Mouse (Mus musculus) heart, postnatal 14 days (tissue): ENCODE results near the gene Foxo1. TPM values are rescaled to one million over a fixed set of nuclear protein-coding genes. Genes with fewer than 3 reads are reported as not detected.

ENCODE experiments used
- DNase-seq, 2 experiments: peaks; one replicate each; pipeline ENCODE4 v3.0.0; 2021 to 2022
- intact Hi-C: fragments of 180-260 bp; cut with DNase I; formaldehyde crosslinking; loops from one replicate; pipeline ENCODE4 v1.15.1; 2025
- total RNA-seq, 2 experiments: library from RNA; stranded (reverse); gene quantifications; 2 replicates each; pipeline ENCODE4 v1.2.3; 2021

Foxo1 gene
- total RNA-seq, 2 experiments from 2014 or later, result 13.6 to 15.7 TPM

DNA sequence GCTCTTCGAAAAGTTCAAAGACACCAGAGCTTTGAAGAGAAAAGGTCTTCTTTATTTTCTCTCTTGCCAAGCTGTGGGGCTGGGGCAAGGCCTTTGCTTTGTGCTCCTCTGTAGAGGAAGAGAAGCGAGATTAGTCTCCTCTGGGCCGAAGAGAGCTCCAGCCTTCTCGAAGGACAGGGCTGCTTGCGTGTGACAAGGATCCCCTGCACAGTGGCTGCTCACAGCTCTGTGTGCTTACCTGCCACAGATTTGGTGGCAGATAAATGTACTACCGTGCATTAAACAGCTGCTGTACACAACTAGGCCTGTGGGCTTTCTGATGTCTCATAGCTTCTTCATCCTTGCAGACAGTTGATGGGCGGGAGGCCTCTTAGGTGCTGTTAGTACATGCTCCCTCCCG, 129.8 kb downstream of the Foxo1 start:
- DNase-seq, result no peak
- intact Hi-C loops, result no loop called here

DNA sequence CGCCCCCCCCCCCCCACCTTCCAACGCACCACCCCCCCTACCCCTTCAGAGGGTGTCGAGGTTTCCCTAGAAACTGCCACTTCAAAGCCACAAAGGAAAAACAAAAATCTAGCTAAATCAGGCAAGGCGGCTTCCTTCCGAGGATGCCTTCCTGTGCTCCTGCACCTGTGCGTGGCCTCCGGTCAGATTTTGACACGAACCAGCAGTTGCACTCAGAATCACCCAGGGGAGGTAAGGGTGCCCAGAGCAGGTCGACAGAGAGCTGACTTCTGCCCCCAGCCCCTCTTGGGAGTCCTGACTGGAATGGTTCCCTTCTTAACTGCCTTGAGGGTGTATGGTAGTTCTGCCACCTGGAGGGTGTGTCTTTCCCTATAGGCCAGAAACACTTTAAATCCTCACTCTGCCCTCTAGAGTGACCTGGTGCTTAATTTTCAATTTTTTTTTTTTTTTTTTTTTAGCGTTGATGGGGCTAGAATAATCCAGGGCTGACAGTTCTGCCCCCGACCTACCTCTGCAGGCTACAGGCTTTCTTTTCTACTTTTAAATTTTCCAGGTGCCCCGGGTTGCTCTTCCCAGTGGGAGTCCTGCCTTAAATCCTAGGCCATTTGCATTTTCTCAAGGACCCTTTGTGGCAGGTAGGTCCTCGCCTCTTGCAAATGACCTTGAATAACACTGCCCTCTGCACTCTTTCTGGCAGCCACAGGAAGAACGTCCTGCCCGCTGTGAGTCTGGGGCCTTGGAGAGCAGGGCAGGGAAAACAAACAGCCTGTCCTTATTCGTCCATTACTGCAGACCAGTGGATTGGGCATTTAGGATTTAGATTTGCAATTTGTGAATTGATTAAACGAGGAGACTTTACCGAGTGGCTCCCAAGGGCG, 132.4 kb downstream of the Foxo1 start:
- intact Hi-C loops, result loop anchor here (5.0 kb wide), 1 partner anchor 58 kb away; no protein-coding TSS in a partner anchor
- DNase-seq, result no peak

GRCm38 (mm10) chr3:52401162-52401928, 133.2 kb downstream of the Foxo1 start:
- intact Hi-C loops, result loop anchor here (5.0 kb wide), 1 partner anchor 59 kb away; no protein-coding TSS in a partner anchor
- DNase-seq, result peak; percentile 47 to 57

Other genes starting within 250 kb of the Foxo1 start
- gene Maml3, start 163.3 kb upstream of the Foxo1 start, total RNA-seq, result 1 to 10 TPM; 3.7 to 5.0 TPM